Mouse (Mus musculus): ENCODE results near the gene Pex16. TPM values are rescaled to one million over a fixed set of nuclear protein-coding genes. Genes with fewer than 3 reads are reported as not detected.
A peak's percentile ranks its signal among the peaks of the same experiment; 100 is the strongest.

The Pex16 gene
- polyA plus RNA-seq, 1 experiment from 2014 or later, result 23.8 TPM

DNA sequence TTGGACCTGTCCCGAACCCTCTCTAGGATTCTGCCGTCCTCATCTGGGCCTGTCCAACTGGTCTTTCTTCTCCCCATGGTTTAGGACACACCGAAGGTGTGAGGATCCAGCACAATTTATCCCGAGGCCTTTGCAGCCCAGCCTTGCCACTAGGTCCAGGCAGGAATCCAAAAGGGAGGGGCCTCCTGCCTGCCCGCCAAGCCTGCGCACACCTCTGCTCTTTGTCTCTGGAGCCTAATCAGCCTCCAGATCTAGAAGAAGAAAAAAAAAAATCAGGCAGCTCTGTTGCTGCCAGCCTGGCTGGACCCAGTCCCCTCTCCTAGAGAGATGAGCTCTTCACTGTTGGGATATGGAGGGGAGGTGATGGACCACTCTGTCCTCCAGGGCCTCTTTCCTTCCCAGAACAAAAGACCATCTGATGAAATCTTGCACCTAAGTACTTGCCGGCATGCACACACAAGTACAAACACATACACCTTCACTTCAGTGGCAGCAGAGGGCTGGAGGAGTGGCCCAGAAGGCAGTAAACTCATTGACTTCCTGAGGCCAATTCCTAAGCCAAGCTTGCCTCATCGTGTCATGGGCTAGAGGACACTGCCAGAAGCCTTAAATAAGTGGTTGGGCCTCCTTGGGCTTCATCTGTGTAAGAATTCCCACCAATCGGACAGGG is 1.6 kb upstream of the Pex16 start:
- no peaks in the 10 kb centered on the region for H3K9me3 ChIP-seq
- peaks cover 16% of the 10 kb centered on the region for H3K36me3 ChIP-seq (replicated peaks)
- WGBS, result 26% methylated on average over 9 of the region's 9 CpGs
- peak overlapping the region; percentile 64 for H3K4me3 ChIP-seq
- peaks cover 46% of the 10 kb centered on the region for H3K27me3 ChIP-seq (ENCODE audit: poor library complexity, severe bottlenecking)
- peaks cover 83% of the 10 kb centered on the region for H3K4me1 ChIP-seq
- DNase-seq (ENCODE audit: extremely low spot score, low spot score), result peak; percentile 42
- H3K27ac ChIP-seq, result peak overlapping the region; percentile 90

- Histone ChIP-seq H3K4me3 (peak overlapping the region; percentile 66; the same call in 1 of the 2 replicates), H3K27me3 (ENCODE audit: poor library complexity, severe bottlenecking) (peaks cover 46% of the 10 kb centered on the region)
- 69% methylated on average over 11 of the region's 11 CpGs for WGBS
Observed at GRCm38 (mm10) chr2:92373437-92373813, 1.1 kb upstream of the Pex16 start.

DNA sequence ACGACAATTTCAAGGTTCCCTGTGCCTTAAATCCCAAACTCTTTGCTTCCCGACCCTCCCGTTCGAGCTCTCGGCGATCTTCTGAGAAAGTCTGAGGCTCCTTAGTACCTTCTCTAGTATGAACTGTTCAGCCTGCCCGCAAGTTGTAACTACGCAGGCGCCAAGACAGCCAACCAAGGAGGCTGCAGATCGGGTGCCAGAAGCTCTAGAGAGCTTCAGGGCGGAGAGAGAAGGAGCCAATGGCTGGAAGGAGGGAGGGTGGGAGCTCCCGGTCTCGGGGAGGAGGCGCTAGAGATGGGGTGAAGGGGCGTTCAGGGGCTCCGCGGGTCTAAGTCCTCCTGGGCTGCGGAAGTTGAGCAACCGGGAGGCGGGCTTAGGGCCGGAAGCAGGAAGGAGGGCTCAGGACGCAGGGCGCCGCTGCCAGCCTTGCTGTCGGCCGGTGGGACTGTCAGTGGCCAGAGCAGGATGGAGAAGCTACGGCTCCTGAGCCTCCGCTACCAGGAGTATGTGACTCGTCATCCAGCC is 685 bp downstream of the Pex16 start:
- Histone ChIP-seq H3K27ac (peak overlapping the region; percentile 90), H3K9me3 (no peaks in the 10 kb centered on the region), H3K4me3 (peak overlapping the region; percentile 66), H3K36me3 (replicated peaks) (peaks cover 29% of the 10 kb centered on the region), H3K27me3 (ENCODE audit: poor library complexity, severe bottlenecking) (peaks cover 31% of the 10 kb centered on the region), H3K4me1 (peaks cover 60% of the 10 kb centered on the region)
- DNase-seq (ENCODE audit: extremely low spot score, low spot score), result peak; percentile 93
- under 1% methylated on average over 29 of the region's 29 CpGs for WGBS

More at GRCm38 (mm10) chr2:92373437-92373813, 1.1 kb upstream of the Pex16 start:
- Histone ChIP-seq H3K36me3 (replicated peaks) (peaks cover 17% of the 10 kb centered on the region), H3K9me3 (no peaks in the 10 kb centered on the region), H3K27ac (peak overlapping the region; percentile 90), H3K4me1 (peaks cover 78% of the 10 kb centered on the region)
- DNase-seq (ENCODE audit: extremely low spot score, low spot score), result no peak

- Histone ChIP-seq H3K27me3 (ENCODE audit: poor library complexity, severe bottlenecking) (peaks cover 25% of the 10 kb centered on the region), H3K4me1 (peaks cover 59% of the 10 kb centered on the region), H3K9me3 (no peaks in the 10 kb centered on the region), H3K36me3 (replicated peaks) (peaks cover 36% of the 10 kb centered on the region), H3K4me3 (peak overlapping the region; percentile 66), H3K27ac (peak overlapping the region; percentile 90)
- DNase-seq (ENCODE audit: extremely low spot score, low spot score), result no peak
- WGBS, result 16% methylated on average over 10 of the region's 10 CpGs
Observed at GRCm38 (mm10) chr2:92375788-92376187, 1.3 kb downstream of the Pex16 start.

DNA sequence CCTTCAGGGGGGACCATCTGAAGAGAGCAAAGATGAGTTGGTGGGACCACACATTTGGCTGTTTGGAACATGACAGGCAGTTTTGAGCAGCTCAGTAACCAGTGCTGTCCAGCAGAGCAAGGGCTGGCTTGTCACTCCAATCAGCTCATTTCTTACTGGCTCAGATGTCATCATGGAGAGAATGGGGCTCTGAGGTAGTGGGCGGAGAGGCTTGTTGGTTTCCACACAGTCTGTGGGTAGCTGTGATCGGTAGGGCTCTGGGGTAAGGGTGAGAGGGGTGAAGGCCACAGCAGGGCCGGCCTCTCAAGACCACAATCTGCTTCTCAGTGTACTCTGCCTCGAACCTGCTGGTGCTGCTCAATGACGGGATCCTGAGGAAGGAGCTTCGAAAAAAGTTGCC is 1.8 kb downstream of the Pex16 start:
- Histone ChIP-seq H3K27me3 (ENCODE audit: poor library complexity, severe bottlenecking) (peaks cover 20% of the 10 kb centered on the region), H3K36me3 (replicated peaks) (peaks cover 41% of the 10 kb centered on the region), H3K9me3 (no peaks in the 10 kb centered on the region), H3K4me3 (peak overlapping the region; percentile 66), H3K27ac (no peak overlapping the region), H3K4me1 (peaks cover 58% of the 10 kb centered on the region)
- DNase-seq (ENCODE audit: extremely low spot score, low spot score), result no peak
- 83% methylated on average over 6 of the region's 6 CpGs for WGBS

DNA sequence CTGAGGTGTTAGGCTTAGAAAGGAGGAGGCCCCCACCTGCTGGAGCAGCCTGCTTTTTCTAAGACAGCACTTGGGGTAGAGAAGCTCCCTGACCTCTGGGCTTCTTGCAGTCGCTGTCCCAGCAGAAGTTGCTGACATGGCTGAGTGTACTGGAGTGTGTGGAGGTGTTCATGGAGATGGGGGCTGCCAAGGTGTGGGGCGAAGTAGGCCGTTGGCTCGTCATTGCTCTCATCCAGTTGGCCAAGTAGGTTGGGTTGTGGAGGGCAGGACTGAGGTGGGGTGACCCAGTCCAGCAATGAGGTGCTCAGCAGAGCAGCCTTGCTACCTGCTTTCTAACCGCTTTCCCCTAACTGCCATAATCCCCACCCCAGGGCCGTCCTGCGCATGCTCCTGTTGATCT is 2.8 kb downstream of the Pex16 start:
- no peak for DNase-seq (ENCODE audit: extremely low spot score, low spot score)
- H3K27me3 ChIP-seq (ENCODE audit: poor library complexity, severe bottlenecking), result peaks cover 10% of the 10 kb centered on the region
- H3K4me3 ChIP-seq, result no peak overlapping the region
- H3K27ac ChIP-seq, result no peak overlapping the region
- no peaks in the 10 kb centered on the region for H3K9me3 ChIP-seq
- peaks cover 51% of the 10 kb centered on the region for H3K36me3 ChIP-seq (replicated peaks)
- WGBS, result 95% methylated on average over 7 of the region's 7 CpGs
- peaks cover 48% of the 10 kb centered on the region for H3K4me1 ChIP-seq

- 82% methylated on average over 17 of the region's 17 CpGs for WGBS
- H3K27me3 ChIP-seq (ENCODE audit: poor library complexity, severe bottlenecking), result no peaks in the 10 kb centered on the region
Observed at GRCm38 (mm10) chr2:92379783-92380494, 5.5 kb downstream of the Pex16 start.

DNA sequence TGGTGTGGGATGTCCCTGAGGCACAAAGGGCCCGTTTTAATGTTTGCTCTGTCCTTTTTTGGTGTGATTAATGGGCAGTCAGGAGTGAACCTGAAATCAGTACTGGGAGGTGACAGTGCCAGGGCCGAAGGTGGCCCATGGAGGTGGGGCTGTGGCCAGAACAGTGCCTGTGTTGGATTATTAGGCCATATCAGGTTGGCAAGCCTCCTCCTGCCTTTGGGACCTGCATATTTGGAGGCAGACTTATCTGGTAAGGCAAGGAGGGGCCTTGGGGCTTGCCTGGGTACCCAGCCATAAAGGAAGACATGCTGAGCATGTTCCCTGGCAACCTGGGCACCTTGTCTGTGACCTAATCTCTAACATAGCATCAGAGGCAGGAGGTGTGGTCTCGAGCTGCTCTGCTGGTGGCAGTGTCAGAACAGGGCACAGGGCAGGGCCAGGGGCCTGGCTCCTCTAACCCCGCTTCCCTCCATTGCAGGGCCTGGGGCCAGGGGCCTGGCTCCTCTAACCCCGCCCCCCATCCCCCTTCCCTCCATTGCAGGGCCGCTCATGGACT is 6.1 kb downstream of the Pex16 start:
- H3K27me3 ChIP-seq (ENCODE audit: poor library complexity, severe bottlenecking), result no peaks in the 10 kb centered on the region
- H3K9me3 ChIP-seq, result no peaks in the 10 kb centered on the region
- H3K36me3 ChIP-seq (replicated peaks), result peaks cover 83% of the 10 kb centered on the region
- DNase-seq (ENCODE audit: extremely low spot score, low spot score), result no peak
- H3K4me1 ChIP-seq, result peaks cover 26% of the 10 kb centered on the region
- WGBS, result 84% methylated on average over 6 of the region's 6 CpGs
- no peak overlapping the region for H3K4me3 ChIP-seq
- H3K27ac ChIP-seq, result peak overlapping the region; percentile 17; the same call in 1 of the 2 replicates

More at GRCm38 (mm10) chr2:92379783-92380494, 5.5 kb downstream of the Pex16 start:
- H3K4me1 ChIP-seq, result peaks cover 28% of the 10 kb centered on the region
- H3K9me3 ChIP-seq, result no peaks in the 10 kb centered on the region
- no peak overlapping the region for H3K27ac ChIP-seq
- H3K4me3 ChIP-seq, result no peak overlapping the region
- DNase-seq (ENCODE audit: extremely low spot score, low spot score), result no peak
- H3K36me3 ChIP-seq (replicated peaks), result peaks cover 77% of the 10 kb centered on the region

DNA sequence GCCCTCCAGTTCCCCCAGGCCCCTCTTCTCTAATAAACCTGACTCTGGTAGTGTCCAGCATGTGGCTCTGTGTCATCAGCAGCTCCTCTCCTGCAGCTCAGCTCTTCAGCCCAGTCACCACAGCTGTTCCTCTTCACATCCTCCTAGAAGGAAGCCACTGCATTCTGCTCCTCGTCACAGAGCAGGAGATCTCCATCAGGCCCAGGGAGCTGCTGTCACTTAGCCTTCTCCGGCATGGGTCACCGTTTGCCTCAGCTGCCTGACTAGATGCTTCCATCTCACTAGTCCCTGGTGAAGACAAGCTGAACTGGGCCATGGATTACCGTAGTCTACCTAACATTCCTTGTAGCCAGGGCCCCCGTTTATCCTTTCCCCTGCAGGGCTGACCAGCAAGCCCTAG is 6.7 kb downstream of the Pex16 start:
- WGBS, result 86% methylated on average over 5 of the region's 5 CpGs
- H3K36me3 ChIP-seq (replicated peaks), result peaks cover 89% of the 10 kb centered on the region

GRCm38 (mm10) chr2:92381901-92382588 is 7.6 kb downstream of the Pex16 start, which contains the start of gene 1700029I15Rik:
1700029I15Rik (plus strand) TSS chr2:92382538.
- H3K36me3 ChIP-seq (replicated peaks), result peaks cover 98% of the 10 kb centered on the region
- H3K9me3 ChIP-seq, result no peaks in the 10 kb centered on the region
- peaks cover 16% of the 10 kb centered on the region; the same call in 1 of the 2 replicates for H3K4me1 ChIP-seq
- H3K27me3 ChIP-seq (ENCODE audit: poor library complexity, severe bottlenecking), result no peaks in the 10 kb centered on the region
- H3K4me3 ChIP-seq, result no peak within 1 kb of the TSS
- H3K27ac ChIP-seq, result no peak within 1 kb of the TSS
- WGBS, result 86% methylated on average over 5 of the region's 5 CpGs
- DNase-seq (ENCODE audit: extremely low spot score, low spot score), result no peak

More for the DNA sequence above, 6.7 kb downstream of the Pex16 start:
- Histone ChIP-seq H3K4me3 (no peak overlapping the region), H3K27me3 (ENCODE audit: poor library complexity, severe bottlenecking) (no peaks in the 10 kb centered on the region), H3K4me1 (peaks cover 20% of the 10 kb centered on the region), H3K27ac (no peak overlapping the region), H3K9me3 (no peaks in the 10 kb centered on the region)
- DNase-seq (ENCODE audit: extremely low spot score, low spot score), result no peak

- H3K27me3 ChIP-seq (ENCODE audit: poor library complexity, severe bottlenecking), result no peaks in the 10 kb centered on the region
- H3K36me3 ChIP-seq (replicated peaks), result peaks cover 100% of the 10 kb centered on the region
- H3K27ac ChIP-seq, result no peak overlapping the region
- DNase-seq (ENCODE audit: extremely low spot score, low spot score), result no peak
- no peaks in the 10 kb centered on the region for H3K9me3 ChIP-seq
- no peak overlapping the region for H3K4me3 ChIP-seq
- 86% methylated on average over 4 of the region's 4 CpGs for WGBS
- peaks cover 23% of the 10 kb centered on the region for H3K4me1 ChIP-seq
Observed at GRCm38 (mm10) chr2:92382759-92383158, 8.3 kb downstream of the Pex16 start.

DNA sequence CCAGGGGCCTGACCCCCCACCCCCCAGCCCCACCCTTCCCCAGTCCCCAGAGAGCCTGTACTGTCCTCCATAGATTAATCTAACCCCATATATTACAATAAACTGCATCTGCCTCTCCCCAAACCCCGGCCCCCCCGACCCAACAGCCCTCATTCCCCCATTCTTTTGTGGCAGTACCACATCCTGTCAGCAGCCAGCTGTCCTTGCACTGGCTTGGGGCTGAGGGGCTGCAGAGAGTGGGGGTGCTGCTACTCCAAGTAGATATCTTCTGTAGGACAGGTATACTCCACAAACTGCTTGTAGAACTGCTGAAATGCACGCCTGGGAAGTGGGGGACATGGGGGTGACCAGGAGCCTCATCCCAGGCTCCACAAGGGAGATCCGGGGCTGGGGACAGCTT is 9.6 kb downstream of the Pex16 start:
- 85% methylated on average over 4 of the region's 4 CpGs for WGBS
- H3K36me3 ChIP-seq (replicated peaks), result peaks cover 92% of the 10 kb centered on the region
- no peaks in the 10 kb centered on the region for H3K27me3 ChIP-seq (ENCODE audit: poor library complexity, severe bottlenecking)
- H3K4me1 ChIP-seq, result peaks cover 36% of the 10 kb centered on the region
- no peaks in the 10 kb centered on the region for H3K9me3 ChIP-seq
- no peak overlapping the region for H3K27ac ChIP-seq
- DNase-seq (ENCODE audit: extremely low spot score, low spot score), result no peak
- H3K4me3 ChIP-seq, result no peak overlapping the region

Measured in forebrain, embryonic 10.5 days (tissue).